Mouse (Mus musculus): Measurements from ENCODE around the gene Prdm16.

DNA sequence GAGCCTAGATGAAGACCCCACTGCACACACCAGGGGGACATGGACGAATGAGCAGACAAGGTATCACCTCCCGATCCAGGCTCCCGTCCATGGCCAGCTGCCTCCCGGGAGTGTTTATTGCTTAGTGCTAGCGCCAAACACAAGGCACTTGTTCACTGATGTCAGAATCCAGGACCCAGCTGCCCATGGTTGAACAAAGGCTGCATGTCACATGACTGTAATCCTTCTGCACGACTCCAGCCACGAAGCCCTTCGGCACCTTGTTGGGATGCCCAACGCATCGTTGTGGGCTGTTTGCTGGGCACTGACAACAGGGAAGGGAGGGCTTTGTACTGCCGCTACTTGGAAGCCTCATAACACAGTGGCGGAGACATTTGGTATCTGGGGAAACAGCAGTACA lies 300.9 kb downstream of the Prdm16 start, which contains the start of gene B230104I21Rik:
- no peak for TF ChIP-seq GATA1 (IDR thresholded peaks at IDR 0.05; ENCODE audit: borderline replicate concordance, low read length)
- TF ChIP-seq FLI1 (IDR thresholded peaks at IDR 0.05; ENCODE audit: low read length), result no peak

All from megakaryocyte, embryonic 14.5 days (primary cell).